Mouse (Mus musculus): ENCODE measurements around the gene Zfp831.

DNA sequence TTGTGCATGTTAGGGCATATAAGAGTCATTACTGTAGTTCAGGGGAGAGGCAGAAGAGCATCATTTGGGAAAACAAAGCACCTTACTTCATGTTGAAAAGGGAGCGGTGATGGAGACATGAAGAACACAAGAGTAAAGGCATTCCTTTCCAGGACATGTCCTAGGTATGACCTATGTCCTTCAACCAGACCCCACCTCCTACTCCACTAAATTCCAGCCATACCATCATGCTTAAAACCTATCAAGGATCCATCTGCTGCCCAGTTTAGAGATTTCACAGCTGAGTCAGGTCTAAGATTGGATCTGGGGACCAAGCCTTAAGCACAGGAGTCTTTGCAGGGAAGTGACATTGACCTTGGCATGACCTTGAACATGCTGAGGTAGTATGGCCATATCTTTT is 91.9 kb downstream of the Zfp831 start:
- no peak for TF ChIP-seq CTCF (IDR thresholded peaks at IDR 0.05; ENCODE audit: extremely low read depth, insufficient read length, insufficient replicate concordance, low read depth, low read length)
- no peak for TF ChIP-seq POLR2A (IDR thresholded peaks at IDR 0.05; ENCODE audit: low read depth, low read length)
